Mouse (Mus musculus) G1E (cell line): Measurements from ENCODE around the gene Pgf.

Experiments
- CTCF ChIP-seq: IDR thresholded peaks from 2 replicates; pipeline ENCODE4 v1.5.1; 2012; ENCODE audit warnings: low read depth, low read length, inconsistent platforms, mixed read lengths
- GATA1 ChIP-seq: IDR thresholded peaks from 2 replicates; pipeline ENCODE4 v1.6.1; 2012; ENCODE audit warnings: borderline replicate concordance, low read length, inconsistent platforms, mixed read lengths
- TAL1 ChIP-seq: conservative IDR thresholded peaks from 2 replicates; pipeline ENCODE4 v1.6.1; 2012; ENCODE audit warnings: low read depth, low read length, inconsistent platforms, mixed read lengths

DNA sequence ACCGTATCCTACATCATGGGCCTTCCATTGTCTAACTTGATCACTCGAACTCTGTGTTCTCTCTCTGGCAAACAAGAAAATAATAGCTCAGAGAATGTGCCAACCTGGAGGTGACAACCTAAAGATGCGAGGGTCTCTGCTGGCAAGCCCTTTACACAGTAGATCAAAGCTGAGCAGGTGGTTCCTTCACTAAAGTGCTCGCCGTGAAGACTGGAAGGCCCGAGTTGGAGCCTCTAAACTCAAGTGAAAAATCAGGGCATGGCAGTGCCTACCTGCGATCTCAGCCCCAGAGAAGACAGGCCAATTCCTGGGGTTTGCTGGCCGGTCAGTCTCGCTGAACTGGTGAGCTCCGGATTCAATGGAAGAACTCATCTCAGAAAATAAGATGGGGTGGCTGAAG, 15.6 kb upstream of the Pgf start:
- TF ChIP-seq CTCF (no peak), TAL1 (no peak), GATA1 (no peak)
